Mouse (Mus musculus) hindlimb bud, embryonic 11.5 days (tissue): ENCODE results near the gene Slc35f4.

Experiments used
- DNase-seq: peaks from one replicate; pipeline ENCODE4 v3.0.0-alpha.2; 2012; ENCODE audit warnings: low read depth, low spot score; ENCODE audit errors: extremely low spot score

The Slc35f4 gene

DNA sequence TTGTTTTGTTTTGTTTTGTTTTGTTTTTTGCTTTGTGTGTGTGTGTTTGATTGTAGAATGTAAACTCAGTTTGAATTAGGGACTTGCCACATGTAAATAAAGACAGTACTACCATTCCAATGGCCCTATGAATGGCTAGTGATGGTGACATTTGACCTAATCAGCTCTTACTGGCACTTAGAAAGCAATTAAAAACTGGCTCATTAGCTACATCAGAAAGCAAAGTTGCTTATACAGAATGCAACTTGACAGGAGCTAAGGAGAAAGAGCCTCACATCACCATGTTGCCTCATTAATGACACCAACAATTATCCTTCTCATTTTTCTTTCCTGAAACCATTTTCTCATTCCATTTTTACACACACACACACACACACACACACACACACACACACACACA, 170.3 kb downstream of the Slc35f4 start:
- DNase-seq: no peak

DNA sequence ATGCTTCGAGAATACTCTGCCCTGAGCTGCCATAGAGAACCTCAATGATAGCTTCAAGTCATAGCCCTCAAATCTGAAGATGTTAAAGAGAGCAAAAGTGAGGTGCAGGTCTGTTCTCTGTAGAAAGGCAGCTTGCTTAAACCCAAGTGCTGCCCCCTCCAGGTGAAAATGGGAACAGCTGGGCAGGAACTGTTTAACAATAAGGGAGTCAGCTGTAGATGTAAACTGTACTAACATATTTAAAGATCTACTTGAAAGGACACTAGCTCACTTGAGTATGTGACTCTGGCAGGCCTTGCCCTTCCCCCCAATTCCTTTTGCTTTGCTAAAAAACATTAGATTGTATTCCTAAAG, 177.0 kb downstream of the Slc35f4 start:
- no peak for DNase-seq

DNA sequence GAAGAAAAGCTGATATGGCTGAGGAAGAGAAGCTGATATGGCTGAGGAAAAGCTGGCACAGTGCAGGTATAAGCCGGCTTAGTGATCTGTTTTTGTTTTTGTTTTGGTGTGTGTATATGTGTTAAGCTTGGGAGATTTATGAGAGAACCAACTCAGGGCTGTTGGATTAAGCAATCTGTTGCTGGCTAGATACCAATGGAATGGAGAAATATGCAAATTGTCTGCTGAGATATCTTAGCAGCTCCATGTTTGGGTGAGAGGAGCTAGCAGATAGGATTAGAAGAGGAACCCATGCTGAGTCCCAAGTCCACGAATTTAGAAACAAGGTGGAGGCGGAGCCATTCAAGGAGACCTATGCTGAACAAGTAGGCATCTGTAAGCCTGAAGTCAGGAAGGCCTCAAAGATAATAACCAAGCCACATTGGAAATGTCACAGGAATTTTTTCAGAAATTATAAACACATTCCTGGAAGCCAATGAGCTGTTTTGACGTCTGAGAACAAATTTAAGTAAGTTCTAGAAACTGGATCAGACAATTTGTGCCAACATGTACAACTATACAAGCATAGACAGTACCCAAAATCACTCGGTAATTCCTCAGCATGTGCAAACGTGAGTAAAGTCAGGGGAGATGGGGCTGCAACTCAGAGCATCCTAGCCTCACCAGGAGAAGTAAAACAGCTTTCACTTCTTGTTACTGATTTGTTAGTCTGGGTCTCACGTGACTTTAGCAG, 177.5 kb downstream of the Slc35f4 start:
- DNase-seq: no peak

DNA sequence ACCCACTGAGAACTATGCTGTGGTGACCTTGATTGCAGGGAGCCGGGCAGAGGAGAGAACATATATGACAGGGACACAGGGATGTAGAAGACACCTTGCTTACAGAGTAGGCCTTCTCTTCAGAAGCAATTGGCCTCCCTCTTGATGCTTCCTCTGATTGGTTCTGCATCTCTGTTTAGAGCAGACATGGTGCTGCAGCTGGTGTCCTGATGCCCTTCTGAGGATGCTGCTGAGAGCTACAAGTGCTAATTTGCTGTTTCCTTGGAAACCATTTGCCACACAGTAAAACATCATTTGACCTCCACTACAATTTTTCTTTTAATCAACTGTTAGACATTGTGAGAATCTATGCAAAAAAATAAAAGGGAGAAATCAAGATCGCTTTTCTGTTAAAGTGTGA, 180.0 kb downstream of the Slc35f4 start:
- DNase-seq: no peak

DNA sequence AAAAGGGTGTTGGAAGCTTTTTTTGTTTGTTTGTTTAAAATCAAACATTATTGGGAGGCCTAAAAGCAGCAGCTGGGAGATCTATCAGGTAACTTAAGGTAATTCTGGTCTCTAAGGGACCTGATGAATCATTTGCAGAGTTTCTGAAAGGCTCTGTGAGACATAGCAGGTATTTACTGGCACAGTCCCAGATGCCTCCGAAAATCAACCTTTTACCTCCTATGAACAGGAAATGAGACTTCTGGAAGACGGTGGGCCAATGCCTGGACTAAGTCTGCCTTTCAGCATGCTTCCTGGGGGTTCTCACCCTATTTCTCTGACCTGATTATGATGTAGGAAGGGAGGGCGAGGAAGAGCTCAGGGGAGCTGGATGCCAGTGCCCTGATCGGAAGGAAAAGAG, 188.8 kb downstream of the Slc35f4 start:
- DNase-seq: no peak

DNA sequence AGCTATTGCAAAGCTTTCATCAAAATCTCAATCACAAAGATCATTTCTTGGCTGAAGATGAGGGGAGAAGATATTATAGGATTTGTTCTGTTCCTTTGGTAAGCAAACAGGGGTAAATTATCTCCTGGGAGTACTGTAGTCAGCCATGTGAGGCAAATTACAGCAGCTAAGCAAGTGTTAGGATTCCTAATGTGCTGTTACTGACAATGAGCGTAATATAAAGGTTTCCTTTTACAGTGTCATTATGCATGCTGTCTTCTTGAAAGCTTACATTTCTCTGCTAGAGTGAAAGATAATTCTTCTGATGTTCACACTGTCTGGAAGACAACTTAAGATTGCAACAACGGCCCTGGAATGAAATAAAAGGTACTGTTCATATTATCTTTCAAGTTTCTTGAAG, 192.0 kb downstream of the Slc35f4 start:
- no peak for DNase-seq

DNA sequence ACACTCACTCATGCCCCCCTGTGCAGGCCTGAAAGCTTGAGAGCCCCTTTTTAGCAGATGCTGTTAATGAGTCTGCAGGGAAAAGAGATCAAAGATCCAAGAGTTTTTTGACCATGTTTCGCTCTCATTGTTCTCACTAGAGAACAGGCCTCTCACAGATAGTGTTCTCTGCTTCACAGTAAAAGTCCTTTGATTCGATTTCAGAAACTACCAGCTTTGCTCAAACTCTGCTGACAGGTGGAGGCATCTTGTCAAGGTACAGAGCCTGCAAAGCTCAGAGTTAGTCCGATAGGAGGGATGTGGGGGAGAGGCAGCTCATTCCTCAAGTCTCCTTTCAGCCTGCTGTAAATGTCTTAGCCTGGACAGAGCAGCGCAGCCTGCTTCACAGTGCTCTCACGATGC, 209.4 kb downstream of the Slc35f4 start:
- no peak for DNase-seq

DNA sequence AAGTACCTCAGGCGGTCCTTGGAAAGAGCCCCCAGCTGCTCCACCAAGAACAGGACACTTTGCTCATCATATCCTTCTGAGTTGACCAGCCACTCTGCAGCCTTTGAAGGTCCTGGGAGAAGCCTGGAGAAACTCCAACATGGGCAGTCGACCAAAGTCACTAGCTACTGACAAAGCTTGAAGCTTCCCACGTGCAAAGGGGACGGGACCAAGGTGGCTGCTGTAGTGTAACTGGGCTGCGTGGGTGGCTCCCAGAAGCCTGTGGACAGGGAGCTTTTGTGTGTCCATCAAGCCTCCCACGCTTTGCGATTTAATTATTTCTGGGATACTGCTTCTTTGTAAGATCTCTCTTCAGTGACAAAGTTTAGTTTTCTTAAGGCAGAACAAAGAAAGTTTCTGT, 211.9 kb downstream of the Slc35f4 start:
- DNase-seq: no peak

DNA sequence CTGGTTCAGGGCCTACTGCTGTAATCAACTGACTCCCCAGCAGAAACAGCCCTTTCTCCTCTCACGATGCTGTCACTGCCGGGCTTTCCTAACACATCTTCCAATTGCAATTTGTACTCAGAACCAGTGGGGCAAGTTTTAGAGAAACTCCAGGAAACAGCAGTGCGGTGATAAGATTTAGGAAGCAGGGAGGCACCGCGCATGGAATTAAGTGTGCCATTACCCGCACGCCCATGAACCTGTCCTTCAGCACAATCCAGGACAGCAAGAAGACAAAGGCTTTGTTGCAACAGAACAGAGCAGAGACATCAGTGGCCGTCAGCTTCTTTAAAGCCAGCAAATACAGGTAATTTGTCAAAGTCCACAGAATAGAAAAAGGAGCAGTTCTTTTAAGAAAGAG, 212.5 kb downstream of the Slc35f4 start:
- no peak for DNase-seq

DNA sequence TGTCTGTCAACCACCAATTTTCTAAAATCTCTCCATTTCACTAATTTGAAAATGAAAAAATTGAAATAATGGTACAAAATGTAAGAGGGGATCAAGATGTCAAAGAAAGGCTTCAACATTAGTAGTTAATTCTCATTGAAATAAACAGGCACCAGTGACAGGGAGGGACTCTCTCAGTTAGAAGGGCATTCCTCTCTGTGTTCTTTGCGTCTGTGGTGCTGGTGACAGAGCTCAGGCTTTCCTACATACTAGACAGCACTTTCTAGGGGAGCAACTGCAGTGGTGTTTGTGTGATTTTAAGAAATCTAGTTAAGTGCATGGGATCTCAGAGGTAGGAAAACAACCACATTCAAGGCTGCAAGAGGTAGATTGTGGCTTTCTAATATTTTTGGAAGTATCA, 214.3 kb downstream of the Slc35f4 start:
- no peak for DNase-seq

DNA sequence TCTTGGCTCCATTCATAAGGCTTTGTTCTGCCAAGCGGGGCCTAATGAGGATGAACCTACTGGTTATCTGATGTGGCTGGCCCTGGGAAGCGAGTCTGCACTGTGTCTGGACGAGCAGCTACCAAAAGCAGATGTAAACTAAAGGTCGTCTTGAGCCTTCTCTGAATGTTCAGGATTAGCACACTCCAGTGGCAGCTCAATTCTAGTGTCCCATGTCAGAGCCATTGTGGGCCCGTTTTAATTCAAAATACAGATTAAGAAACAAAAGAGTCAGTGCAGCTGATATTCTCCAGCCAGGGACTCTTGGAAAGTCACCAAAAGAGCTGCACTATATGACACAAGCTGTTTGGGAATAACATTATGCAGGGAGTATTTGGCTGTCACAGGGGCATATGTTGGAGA, 214.8 kb downstream of the Slc35f4 start:
- DNase-seq: no peak

DNA sequence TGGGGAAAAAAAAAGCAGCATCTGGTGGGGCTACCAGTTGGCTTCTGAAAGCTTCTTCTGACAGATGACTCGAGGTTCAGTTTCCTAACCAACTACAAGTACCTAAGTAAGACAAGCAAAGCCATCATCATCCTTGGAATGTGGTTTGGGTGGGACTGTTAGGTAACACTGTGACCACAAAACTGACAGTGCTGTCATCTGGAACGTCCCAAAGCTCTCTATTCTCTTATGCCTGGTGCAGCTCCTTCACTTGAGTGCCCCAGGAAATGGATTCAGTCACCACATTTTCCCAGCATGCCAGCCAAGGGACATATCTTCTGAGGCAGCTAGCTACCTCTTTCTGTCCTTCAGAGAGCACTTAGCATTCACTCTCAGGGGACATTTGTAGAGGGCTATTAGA, 216.2 kb downstream of the Slc35f4 start:
- DNase-seq: no peak

DNA sequence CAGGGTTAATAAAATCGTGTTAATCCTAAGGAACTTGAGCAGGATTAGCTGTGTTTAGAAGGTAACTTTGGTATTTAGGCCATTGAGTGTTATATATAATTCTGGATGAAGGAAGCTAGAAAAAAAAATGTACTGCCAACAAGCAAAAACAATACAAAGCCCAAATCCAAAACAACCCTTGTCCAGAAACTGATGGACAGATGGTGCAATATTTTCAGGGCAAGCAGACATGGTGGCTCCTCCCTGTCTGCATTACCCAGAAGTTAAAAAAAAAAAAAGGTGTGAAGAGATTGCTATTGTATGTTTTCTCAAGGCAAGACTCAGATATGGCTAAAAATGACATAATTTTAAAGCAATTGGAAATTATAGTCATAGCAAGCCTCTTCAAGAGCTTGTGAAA, 217.3 kb downstream of the Slc35f4 start:
- no peak for DNase-seq

DNA sequence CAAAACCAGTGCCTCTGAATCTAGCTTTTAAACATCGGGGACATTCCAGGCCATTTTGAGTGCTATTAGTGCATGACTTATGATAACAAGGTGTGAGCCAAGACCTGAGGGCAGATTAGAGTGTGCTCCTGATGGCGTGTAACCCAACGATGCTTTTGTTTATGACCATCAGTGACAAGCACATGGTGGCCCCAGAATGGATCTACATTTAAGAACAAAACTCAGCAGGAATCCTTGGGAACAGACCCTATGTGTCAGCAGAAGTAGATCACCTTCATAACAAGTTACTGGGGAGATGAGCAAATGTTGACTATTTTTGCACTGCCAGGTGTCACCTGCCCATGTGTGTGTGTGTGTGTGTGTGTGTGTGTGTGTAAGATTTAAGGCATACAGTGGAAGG, 218.0 kb downstream of the Slc35f4 start:
- no peak for DNase-seq

DNA sequence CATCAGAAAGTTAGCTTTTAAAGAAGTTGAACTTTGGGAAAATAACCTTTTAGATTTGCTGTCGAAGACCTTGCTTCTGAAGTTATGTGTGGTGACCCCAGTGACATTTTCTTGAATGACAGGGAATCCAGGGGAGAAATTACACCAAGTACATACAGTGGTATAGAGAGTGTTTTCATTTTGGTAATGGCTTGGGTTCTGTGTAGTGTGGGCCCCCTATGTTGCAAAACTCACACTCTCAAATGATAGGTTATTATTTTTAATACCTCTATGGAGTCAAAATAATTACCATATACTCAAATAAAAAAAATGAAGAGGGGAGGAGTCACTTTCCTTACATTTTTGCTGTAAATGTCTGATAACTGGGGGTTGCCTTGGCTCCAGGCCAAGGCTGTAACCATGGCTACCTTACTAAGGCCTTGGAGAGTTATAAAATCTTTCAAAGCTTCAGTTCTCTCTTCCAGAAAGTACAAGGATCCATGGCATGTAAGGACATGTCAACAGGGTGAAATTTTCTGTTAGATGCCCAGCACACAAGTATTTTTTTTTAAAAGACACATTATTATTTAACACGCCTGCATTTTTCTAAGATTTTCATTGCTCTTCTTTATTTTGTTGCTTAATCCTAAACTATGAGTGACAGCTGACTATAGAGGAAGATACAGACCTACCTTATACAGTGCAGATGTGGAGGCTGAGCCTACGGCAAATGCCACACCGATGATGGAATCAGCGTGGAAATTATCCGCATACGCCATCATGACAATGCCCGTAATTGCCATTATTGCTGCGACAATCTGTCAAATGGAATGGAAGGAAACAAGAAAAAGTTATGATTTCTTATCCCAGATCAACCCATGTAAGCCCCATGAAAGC, 220.1 kb downstream of the Slc35f4 start:
- no peak for DNase-seq

DNA sequence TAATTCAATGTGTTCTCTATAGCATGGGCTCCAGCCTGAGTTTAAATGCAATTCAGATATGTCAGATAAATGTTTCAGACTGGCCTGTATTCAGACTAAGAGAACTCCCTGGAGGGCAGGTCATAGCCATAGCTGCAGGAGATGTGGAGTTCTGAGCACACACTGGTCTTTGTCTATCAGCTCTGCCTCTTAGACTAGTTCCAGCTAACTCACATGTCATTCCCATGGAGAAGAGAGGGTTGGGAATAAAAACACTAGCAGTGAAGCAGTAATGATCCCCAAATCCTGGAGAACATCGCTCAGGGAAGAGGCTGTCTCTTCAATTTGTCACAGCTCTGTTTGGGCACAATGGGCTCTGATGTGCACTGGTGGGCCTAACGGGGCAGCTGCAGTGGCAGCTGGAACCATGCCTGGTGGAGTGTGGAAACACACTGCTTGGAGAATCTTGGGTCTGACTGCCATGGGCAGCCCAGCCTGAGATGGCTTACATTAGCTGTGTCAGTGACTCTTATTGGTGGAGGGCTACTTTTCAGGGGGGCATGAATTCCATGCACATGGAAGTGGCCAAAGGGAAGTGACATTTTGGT, 223.5 kb downstream of the Slc35f4 start:
- DNase-seq: no peak

DNA sequence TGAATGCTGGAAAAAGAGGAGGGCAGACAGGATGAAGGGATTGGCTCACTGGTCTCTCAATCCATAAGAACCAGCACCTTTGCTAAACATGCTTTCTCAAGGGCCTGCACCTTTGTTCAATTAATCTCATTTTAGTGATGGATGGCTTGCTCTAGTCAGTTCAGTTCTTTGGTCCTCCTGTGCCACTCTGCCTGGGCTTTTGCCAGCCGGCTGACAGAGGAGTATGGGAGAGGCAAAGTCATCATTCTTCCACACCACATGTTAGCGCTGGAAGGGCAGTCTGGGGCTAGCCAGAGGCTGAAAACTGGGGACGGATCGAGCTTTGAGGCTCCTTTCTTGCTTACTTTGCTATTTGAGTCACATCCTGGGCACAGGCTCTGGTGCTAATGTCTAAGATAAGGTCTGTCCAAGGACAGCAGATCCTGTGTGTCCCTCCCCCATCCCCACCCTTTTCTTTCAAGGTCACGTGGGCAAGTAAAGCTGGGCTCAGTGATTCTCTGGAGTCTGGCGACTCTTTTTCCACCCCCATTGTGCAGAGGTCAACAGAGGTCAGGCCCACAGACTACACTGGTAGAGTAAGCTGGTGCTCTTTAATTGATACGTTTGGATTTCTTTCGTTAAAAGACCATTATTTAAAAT, 224.7 kb downstream of the Slc35f4 start:
- no peak for DNase-seq

DNA sequence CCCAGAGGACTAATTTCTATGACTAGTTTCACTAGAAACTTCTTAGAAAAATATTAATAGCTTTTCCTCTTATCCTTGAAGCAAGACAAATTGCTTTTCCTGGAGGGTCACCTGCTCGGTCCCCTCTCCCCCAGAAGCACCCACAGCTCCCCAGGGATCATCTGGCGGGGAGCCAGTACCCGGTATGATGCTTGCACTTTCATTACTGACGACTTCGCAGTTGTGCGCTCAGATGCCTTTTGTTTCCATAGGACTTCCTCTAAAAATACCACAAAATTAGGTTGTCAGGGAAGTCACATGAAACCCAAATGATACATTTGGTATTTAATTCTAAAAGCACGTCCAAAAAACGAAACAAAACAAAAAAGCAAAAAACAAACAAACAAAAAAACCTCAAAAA, 225.5 kb downstream of the Slc35f4 start:
- DNase-seq: no peak

DNA sequence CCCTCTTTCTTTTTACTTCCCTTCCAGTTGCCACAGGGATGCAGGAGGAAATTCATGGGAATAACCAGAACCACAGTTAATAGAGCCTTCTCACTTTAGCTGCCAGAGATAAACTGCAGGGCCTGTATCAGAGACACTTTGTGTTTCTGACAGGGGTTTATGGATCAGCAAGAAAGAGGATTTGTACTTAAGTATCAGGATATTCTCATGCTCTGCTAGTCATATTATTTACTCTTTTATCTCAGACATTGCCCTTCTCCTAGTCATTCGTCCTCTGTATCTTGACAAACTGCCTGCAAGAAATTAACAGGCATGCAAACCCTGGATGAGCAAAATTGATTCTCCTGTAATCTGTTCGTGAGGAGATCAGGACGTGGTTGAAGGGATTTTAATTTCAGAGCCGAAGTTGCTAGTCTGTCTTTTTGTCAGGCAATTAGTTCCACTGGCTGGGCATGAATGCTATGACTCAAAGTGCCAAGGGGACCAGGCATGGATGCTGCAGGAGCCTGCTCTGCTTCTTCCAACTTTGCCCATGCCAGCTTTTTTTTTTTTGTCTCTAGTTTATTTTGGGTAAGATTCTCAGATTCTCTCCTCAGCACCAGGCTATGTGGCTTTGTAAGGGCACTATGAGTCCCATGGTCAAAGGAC, 231.9 kb downstream of the Slc35f4 start:
- no peak for DNase-seq

DNA sequence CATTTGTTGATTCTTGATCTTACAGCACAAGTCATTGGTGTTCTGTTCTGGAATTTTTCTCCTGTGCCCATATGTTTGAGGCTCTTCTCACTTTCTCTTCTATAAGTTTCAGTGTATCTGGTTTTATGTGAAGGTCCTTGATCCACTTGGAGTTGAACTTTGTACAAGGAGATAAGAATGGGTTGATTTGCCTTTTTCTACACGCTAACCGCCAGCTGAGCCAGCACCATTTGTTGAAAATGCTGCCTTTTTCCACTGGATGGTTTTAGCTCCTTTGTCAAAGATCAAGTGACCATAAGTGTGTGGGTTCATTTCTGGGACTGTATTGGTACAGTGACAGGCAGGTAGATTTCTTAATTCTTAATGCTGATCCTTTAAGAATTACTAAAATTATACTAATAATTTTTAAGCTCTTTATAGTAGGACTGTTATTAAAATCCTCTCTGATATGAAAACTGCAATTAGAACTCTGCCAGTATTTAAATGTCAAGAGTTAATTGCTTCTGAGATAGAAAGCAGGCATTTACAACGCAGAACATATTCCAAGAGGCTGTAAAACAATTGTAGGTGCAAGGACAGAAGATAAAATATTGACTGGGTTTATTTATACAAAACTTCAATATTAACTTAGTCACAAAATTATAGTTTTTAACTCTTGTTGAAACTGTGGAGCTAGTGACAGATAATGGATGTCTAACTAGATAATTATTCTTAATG, 235.7 kb downstream of the Slc35f4 start:
- DNase-seq: no peak
